Mouse (Mus musculus) layer of hippocampus, adult 8-10 months (tissue): ENCODE measurements around the gene Vstm4. TPM values are rescaled to one million over a fixed set of nuclear protein-coding genes. Genes with fewer than 3 reads are reported as not detected.

Source experiments
- DNase-seq, 2 experiments: peaks; one replicate each; pipeline ENCODE4 v3.0.0; 2022; ENCODE audit warnings: low spot score in 2 of 2
- total RNA-seq, 4 experiments: library from RNA; stranded (reverse); gene quantifications; 2 replicates each; pipeline ENCODE4 v1.2.4; 2022

Gene Vstm4
- total RNA-seq, 4 experiments from 2014 or later: 3.1 to 4.6 (median 3.5) TPM

GRCm38 (mm10) chr14:32947512-32947911 lies 91.0 kb downstream of the Vstm4 start:
- peak; percentile 38 to 64 for DNase-seq

DNA sequence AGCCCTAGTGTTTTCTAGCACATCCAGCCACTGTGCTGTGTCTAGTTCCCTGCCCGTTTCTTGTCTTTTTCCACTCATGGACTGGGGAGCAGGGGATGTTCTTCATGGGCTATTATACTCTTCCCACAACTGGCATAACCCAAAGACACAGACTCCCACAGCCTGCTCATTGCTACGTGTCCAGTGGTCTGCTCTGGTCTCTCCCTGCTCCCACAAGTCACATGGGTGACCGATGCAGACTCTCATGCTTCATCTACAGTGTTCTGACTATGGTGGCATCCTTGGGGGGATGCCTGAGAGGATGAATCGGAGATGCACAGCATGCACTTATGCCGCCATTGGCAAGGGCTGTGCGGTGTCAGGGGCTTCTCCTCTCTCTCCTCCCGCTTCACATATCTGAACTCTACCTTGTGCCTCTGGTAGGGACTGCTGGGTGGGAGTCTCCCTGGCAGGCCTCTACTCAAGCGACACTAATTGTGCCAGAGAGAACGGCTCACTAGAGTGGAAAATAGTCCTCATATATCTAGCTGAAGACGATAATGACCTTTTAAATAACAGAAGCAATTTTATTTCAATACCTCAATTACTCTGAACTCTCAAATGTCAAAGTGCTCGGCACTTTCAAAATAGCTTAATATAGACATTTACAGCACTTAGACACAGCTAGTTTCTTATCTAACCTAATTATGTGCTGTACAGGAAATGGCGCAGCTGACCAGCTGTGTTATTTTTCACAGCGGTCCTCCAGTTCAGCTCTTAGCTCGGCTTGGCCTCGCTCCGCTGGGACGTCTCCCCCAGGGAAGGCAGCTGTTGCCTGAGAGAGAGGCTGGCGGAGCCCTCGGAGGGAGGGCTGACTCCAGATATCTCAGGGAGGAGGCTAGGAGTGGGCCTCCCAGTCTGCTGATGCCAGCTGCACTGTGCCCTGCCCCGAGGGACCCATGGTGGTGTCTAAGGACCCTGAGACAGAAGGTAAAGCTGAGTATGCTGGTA lies 94.1 kb downstream of the Vstm4 start:
- no peak for DNase-seq

DNA sequence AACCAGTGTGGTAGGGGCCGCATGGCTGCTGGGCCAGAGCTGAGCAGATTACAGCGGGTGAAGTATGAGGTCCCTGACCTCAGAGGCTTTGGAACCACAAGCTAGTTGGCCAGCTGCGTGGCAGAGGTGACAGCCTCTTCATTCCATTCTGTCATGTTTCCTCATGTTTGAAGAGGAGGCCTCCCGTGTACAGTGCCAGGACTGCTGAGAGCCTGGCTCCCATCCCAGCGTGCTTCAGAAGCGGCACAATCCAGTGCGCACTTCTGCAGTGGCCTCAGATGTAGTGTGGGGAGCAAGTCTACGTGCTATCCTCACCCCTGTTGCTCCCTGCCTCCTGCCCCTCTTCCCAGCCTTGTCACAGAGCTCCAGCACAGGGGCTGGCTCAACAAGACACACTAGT lies 99.9 kb downstream of the Vstm4 start:
- DNase-seq: peak in 1 of 2 experiments; percentile 14

DNA sequence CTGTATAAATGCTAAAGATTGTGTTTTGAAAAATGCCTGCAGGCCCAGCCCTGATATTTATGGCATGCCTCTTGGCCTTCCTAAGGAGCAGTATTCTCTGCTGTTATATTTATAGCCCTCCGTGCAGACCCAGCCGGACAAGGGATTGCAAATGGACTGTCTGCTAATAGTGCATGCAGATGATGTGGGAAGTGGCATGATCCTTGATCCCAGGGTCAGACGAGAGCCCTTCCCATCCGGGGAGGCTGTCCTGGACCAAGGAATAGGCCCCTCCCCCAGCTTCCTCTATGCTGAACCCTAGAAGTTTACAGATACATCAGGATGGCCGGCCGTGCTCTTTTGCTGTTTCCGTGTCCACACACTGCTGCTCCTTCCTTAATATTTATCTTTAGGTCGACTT lies 102.1 kb downstream of the Vstm4 start:
- DNase-seq: no peak

GRCm38 (mm10) chr14:32960481-32960880 lies 103.9 kb downstream of the Vstm4 start:
- DNase-seq: peak; percentile 56 to 70

- no peak for DNase-seq
Measured at GRCm38 (mm10) chr14:32964742-32965141, 108.2 kb downstream of the Vstm4 start.

GRCm38 (mm10) chr14:32970700-32971099 lies 114.1 kb downstream of the Vstm4 start:
- DNase-seq: no peak

- DNase-seq: no peak
Measured at GRCm38 (mm10) chr14:32984176-32984738, 127.7 kb downstream of the Vstm4 start.

- no peak for DNase-seq
Measured at GRCm38 (mm10) chr14:32986659-32987058, 130.1 kb downstream of the Vstm4 start.

Other genes with a start within 250 kb of the Vstm4 start
- under 1 TPM; 0.14 to 0.70 (median 0.17) TPM for gene 3425401B19Rik, start 171.5 kb upstream of the Vstm4 start, total RNA-seq
- gene Tmem273, start 70.8 kb upstream of the Vstm4 start, total RNA-seq: 1 to 10 TPM in 2 of 4 experiments, under 1 TPM in 1, not detected in 1; 0.72 to 2.2 (median 1.6) TPM
- not detected for gene Fam170b, start 22.8 kb upstream of the Vstm4 start, total RNA-seq
- gene Lrrc18, start 134.6 kb downstream of the Vstm4 start, total RNA-seq: under 1 TPM; 0.20 to 0.76 (median 0.40) TPM